Mouse (Mus musculus): Measurements from ENCODE around the gene Scg3.

DNA sequence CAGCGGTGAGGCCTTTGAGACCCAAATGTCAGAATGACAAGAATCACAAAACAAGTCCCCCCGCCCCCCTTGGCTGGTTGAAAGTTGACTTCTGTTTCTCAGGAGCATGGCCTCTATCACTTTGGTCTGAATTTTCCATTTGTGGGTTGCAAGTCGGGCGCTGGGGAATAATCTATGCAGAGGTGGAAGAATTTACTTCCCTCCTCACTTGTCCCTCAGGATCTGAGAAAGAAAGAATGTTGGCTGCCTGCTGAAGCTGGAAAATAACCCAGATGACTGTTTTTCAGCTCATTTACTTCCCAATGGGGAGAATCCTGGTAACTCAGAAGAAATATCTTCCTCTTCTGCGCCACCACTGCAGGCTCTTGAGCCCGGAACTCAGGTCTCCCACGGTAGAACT lies 5.5 kb downstream of the Scg3 start:
- TF ChIP-seq CTCF (IDR thresholded peaks at IDR 0.05) (no peak), EP300 (IDR thresholded peaks at IDR 0.05) (no peak)
